16 mouse cellular contexts compared by ENCODE assay signal in the genomic region with DNA sequence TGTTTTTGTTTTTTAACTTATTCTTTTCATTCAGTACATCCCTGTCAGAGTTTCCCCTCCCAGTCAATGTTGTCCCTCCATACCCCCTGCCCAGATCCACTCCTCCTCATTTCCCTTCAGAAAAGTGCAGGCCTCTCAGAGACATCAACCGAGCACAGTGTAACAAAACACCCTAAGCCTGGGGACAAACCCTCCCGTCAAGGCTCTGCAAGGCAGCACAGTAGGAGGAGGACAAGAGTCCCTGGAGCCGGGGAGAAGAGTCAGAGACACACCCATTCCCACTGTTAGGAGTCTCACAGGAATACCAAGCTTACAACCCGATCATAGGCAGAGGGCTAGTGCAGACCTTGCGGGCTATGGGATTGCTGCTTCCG. TPM values are rescaled to one million over a fixed set of nuclear protein-coding genes. Genes with fewer than 3 reads are reported as not detected.
DNase-seq lines count a peak whose midpoint lies in the region; ATAC-seq and TF ChIP-seq lines count a peak whose summit lies in the region.
"Had no signal": no experiment of that assay in that cellular context is flagged by ENCODE, and none has a peak within 500 bp of the region (broad histone marks: within the 10 kb centered on the region; RNA-seq: fewer than 3 reads in every experiment).

No protein-coding gene starts in this region.

- H3K36me3 ChIP-seq in hindbrain, embryonic 12.5 days: peaks cover 56% of the 10 kb centered on the region
- H3K36me3 ChIP-seq in hindbrain, postnatal 0 days (ENCODE audit: insufficient read depth, low read length): peaks cover 36% of the 10 kb centered on the region; the same call in 1 of the 2 replicates

- 0 out of 2 replicates have a peak overlapping the region, but pooled peaks have one; percentile 3 for H3K27ac ChIP-seq in hindbrain, embryonic 12.5 days
- no peak overlapping the region for H3K27ac ChIP-seq in hindbrain, postnatal 0 days
- H3K27ac ChIP-seq: forebrain, embryonic 15.5 days; limb, embryonic 12.5 days; midbrain, embryonic 10.5 days had no signal

- H3K4me3 ChIP-seq in hindbrain, embryonic 12.5 days: no peak overlapping the region
- no peak overlapping the region for H3K4me3 ChIP-seq in hindbrain, postnatal 0 days (ENCODE audit: low read length)
- H3K4me3 ChIP-seq: erythroblast, embryonic 14.5 days; forebrain, embryonic 15.5 days; hindbrain, embryonic 13.5 days; limb, embryonic 12.5 days; midbrain, embryonic 10.5 days had no signal

- no peak for TF ChIP-seq CTCF in hindbrain, postnatal 0 days (IDR thresholded peaks at IDR 0.05; ENCODE audit: low read depth)

- 36% methylated on average over 6 of the region's 6 CpGs for WGBS in hindbrain, embryonic 12.5 days
- 46% methylated on average over 6 of the region's 6 CpGs for WGBS in hindbrain, postnatal 0 days

- no peak overlapping the region for H3K4me2 ChIP-seq in hindbrain, embryonic 12.5 days (replicated peaks)
- no peak overlapping the region for H3K4me2 ChIP-seq in hindbrain, postnatal 0 days (ENCODE audit: low read depth, low read length)
- H3K4me2 ChIP-seq: forebrain, embryonic 15.5 days; hindbrain, embryonic 13.5 days; limb, embryonic 12.5 days had no signal

- ATAC-seq in hindbrain, embryonic 12.5 days (ENCODE audit: low FRiP score): no peak; the same call in 1 of the 2 replicates
- no peak for ATAC-seq in hindbrain, postnatal 0 days
- no peak for ATAC-seq in activated CD4-positive, CD25-positive, alpha-beta regulatory T cell, adult 4 months
- ATAC-seq: forebrain, embryonic 15.5 days had no signal

- H3K27me3 ChIP-seq in hindbrain, embryonic 12.5 days: no peaks in the 10 kb centered on the region
- H3K27me3 ChIP-seq in hindbrain, postnatal 0 days (ENCODE audit: insufficient read depth, low read length): no peaks in the 10 kb centered on the region
- H3K27me3 ChIP-seq: forebrain, embryonic 15.5 days; hindbrain, embryonic 13.5 days; limb, embryonic 12.5 days had no signal

- DNase-seq in heart, adult 11 months: peak; percentile 34
- no peak for DNase-seq in heart, postnatal 4 days
- DNase-seq in hindbrain, postnatal 0 days (ENCODE audit: low spot score): no peak
- DNase-seq in ZHBTc4 (ENCODE audit: low read depth, low spot score): peak; percentile 30
- DNase-seq in mesoderm, embryonic 11.5 days (ENCODE audit: low read depth, low spot score): peak; percentile 56
- no peak for DNase-seq in urinary bladder, postnatal 36 days (ENCODE audit: low spot score in 2 of 2)
- DNase-seq: cerebellum, adult 11-12 months; gastrocnemius, postnatal 10 days; lung, postnatal 14 days had no signal

- H3K9me3 ChIP-seq in hindbrain, embryonic 12.5 days (replicated peaks): no peaks in the 10 kb centered on the region
- no peaks in the 10 kb centered on the region for H3K9me3 ChIP-seq in hindbrain, postnatal 0 days (ENCODE audit: low read length)
- H3K9me3 ChIP-seq: forebrain, embryonic 15.5 days; hindbrain, embryonic 13.5 days; limb, embryonic 12.5 days; midbrain, embryonic 10.5 days had no signal

- no peak overlapping the region for H3K9ac ChIP-seq in hindbrain, embryonic 12.5 days
- no peak overlapping the region for H3K9ac ChIP-seq in hindbrain, postnatal 0 days (replicated peaks; ENCODE audit: low read length)
- H3K9ac ChIP-seq: forebrain, embryonic 15.5 days; limb, embryonic 12.5 days had no signal

- no peaks in the 10 kb centered on the region for H3K4me1 ChIP-seq in hindbrain, embryonic 12.5 days
- no peaks in the 10 kb centered on the region for H3K4me1 ChIP-seq in hindbrain, postnatal 0 days (ENCODE audit: insufficient read depth, low read length)
- H3K4me1 ChIP-seq: forebrain, embryonic 15.5 days; limb, embryonic 12.5 days; midbrain, embryonic 10.5 days had no signal

RNA-seq across cellular contexts. Expression of a gene that starts 24.3 kb away (rescaled TPM):
- 10 to 100 TPM; 22.4 to 22.6 TPM for total RNA-seq in heart, postnatal 4 days (2021)
- polyA plus RNA-seq in hindbrain, embryonic 12.5 days (2016; fragmentation: Nextera tagmentation; extraction: Ambion mirVana): 14.8 and 15.1 TPM in 2 replicates
- 9.7 and 36.1 TPM in 2 replicates for total RNA-seq in hindbrain, postnatal 0 days (2014; rRNA removed)
- polyA plus RNA-seq in hindbrain, postnatal 0 days (2015; fragmentation: Nextera tagmentation; extraction: Ambion mirVana): 13.8 and 14.8 TPM in 2 replicates
- 10 to 100 TPM in 1 of 2 experiments, 1 to 10 TPM in 1; 9.2 to 15.2 TPM for polyA plus RNA-seq in activated CD4-positive, CD25-positive, alpha-beta regulatory T cell, adult 4 months (2017; shearing (Covaris generic))

RNA-seq across cellular contexts. Expression of a gene that starts 25.6 kb away (rescaled TPM):
- 10 to 100 TPM; 65.9 to 67.2 TPM for total RNA-seq in heart, postnatal 4 days (2021)
- 0.50 and 0.93 TPM in 2 replicates for polyA plus RNA-seq in hindbrain, embryonic 12.5 days (2016; fragmentation: Nextera tagmentation; extraction: Ambion mirVana)
- 0.05 TPM in 1 of 2 replicates, not detected in the other for total RNA-seq in hindbrain, postnatal 0 days (2014; rRNA removed)
- polyA plus RNA-seq in hindbrain, postnatal 0 days (2015; fragmentation: Nextera tagmentation; extraction: Ambion mirVana): 0.30 and 0.33 TPM in 2 replicates
- polyA plus RNA-seq in activated CD4-positive, CD25-positive, alpha-beta regulatory T cell, adult 4 months (2017; shearing (Covaris generic)): 1 to 10 TPM in 1 of 2 experiments, under 1 TPM in 1; 0.82 to 1.2 TPM

RNA-seq across cellular contexts. Expression of a gene that starts 29.2 kb away (rescaled TPM):
- 10 to 100 TPM; 30.7 to 34.1 TPM for total RNA-seq in heart, postnatal 4 days (2021)
- 102 and 104 TPM in 2 replicates for polyA plus RNA-seq in hindbrain, embryonic 12.5 days (2016; fragmentation: Nextera tagmentation; extraction: Ambion mirVana)
- total RNA-seq in hindbrain, postnatal 0 days (2014; rRNA removed): 70.9 and 77.8 TPM in 2 replicates
- 132 and 138 TPM in 2 replicates for polyA plus RNA-seq in hindbrain, postnatal 0 days (2015; fragmentation: Nextera tagmentation; extraction: Ambion mirVana)
- polyA plus RNA-seq in activated CD4-positive, CD25-positive, alpha-beta regulatory T cell, adult 4 months (2017; shearing (Covaris generic)): 10 to 100 TPM; 23.5 to 28.4 TPM

RNA-seq across cellular contexts. Expression of a gene that starts 57.6 kb away (rescaled TPM):
- 1 to 10 TPM; 9.3 to 10.0 TPM for total RNA-seq in heart, postnatal 4 days (2021)
- polyA plus RNA-seq in hindbrain, embryonic 12.5 days (2016; fragmentation: Nextera tagmentation; extraction: Ambion mirVana): 29.5 and 34.0 TPM in 2 replicates
- 7.0 and 7.7 TPM in 2 replicates for total RNA-seq in hindbrain, postnatal 0 days (2014; rRNA removed)
- 9.6 and 10.0 TPM in 2 replicates for polyA plus RNA-seq in hindbrain, postnatal 0 days (2015; fragmentation: Nextera tagmentation; extraction: Ambion mirVana)
- 10 to 100 TPM; 11.0 to 12.8 TPM for polyA plus RNA-seq in activated CD4-positive, CD25-positive, alpha-beta regulatory T cell, adult 4 months (2017; shearing (Covaris generic))

Comparison
In these comparisons a context has a peak if more than half of its experiments do, and no peak if none do; other contexts are left out.
1. DNase-seq: peak in heart, adult 11 months (single experiment), ZHBTc4 (single experiment) and mesoderm, embryonic 11.5 days (single experiment); none in heart, postnatal 4 days (single experiment), hindbrain, postnatal 0 days (single experiment) and urinary bladder, postnatal 36 days (0 of 2).